Mouse (Mus musculus): ENCODE data around the gene Mex3a. TPM values are rescaled to one million over a fixed set of nuclear protein-coding genes. Genes with fewer than 3 reads are reported as not detected.
A peak's percentile ranks its signal among the peaks of the same experiment; 100 is the strongest.

The Mex3a gene
- 1.5 TPM in 2 replicates for polyA plus RNA-seq (2012; rRNA removed)

GRCm38 (mm10) chr3:88532299-88532674 lies at the start of gene Mex3a:
Mex3a (plus strand) TSS chr3:88532395.
- H3K4me3 ChIP-seq (ENCODE audit: insufficient read depth, low read length): peak within 1 kb of the TSS; percentile 49
- H3K4me1 ChIP-seq (ENCODE audit: control insufficient read depth, insufficient read depth, low read length): peaks cover 2% of the 10 kb centered on the region; the same call in 1 of the 2 replicates
- no peak for TF ChIP-seq POLR2A (IDR thresholded peaks at IDR 0.05; ENCODE audit: extremely low read depth, insufficient read depth, low read length)
- peak within 1 kb of the TSS; percentile 36; the same call in 1 of the 2 replicates for H3K27ac ChIP-seq (ENCODE audit: insufficient read depth, low read length)

- Histone ChIP-seq H3K4me3 (ENCODE audit: insufficient read depth, low read length) (no peak overlapping the region), H3K27ac (ENCODE audit: insufficient read depth, low read length) (no peak overlapping the region)
- TF ChIP-seq POLR2A (IDR thresholded peaks at IDR 0.05; ENCODE audit: extremely low read depth, insufficient read depth, low read length): no peak
- TF ChIP-seq CTCF (IDR thresholded peaks at IDR 0.05; ENCODE audit: extremely low read depth, insufficient read depth, low read length): no peak
Observed at GRCm38 (mm10) chr3:88483141-88483540, 49.1 kb upstream of the Mex3a start.

GRCm38 (mm10) chr3:88483621-88484020 lies 48.6 kb upstream of the Mex3a start:
- TF ChIP-seq CTCF (IDR thresholded peaks at IDR 0.05; ENCODE audit: extremely low read depth, insufficient read depth, low read length) (peak; percentile 89), POLR2A (IDR thresholded peaks at IDR 0.05; ENCODE audit: extremely low read depth, insufficient read depth, low read length) (no peak)
- Histone ChIP-seq H3K4me1 (ENCODE audit: control insufficient read depth, insufficient read depth, low read length) (no peaks in the 10 kb centered on the region; the same call in 1 of the 2 replicates), H3K27ac (ENCODE audit: insufficient read depth, low read length) (no peak overlapping the region), H3K4me3 (ENCODE audit: insufficient read depth, low read length) (no peak overlapping the region)

More at GRCm38 (mm10) chr3:88483141-88483540, 49.1 kb upstream of the Mex3a start:
- H3K4me1 ChIP-seq (ENCODE audit: control insufficient read depth, insufficient read depth, low read length): no peaks in the 10 kb centered on the region; the same call in 1 of the 2 replicates

- no peak overlapping the region for H3K27ac ChIP-seq (ENCODE audit: insufficient read depth, low read length)
- no peak overlapping the region for H3K4me3 ChIP-seq (ENCODE audit: insufficient read depth, low read length)
- TF ChIP-seq POLR2A (IDR thresholded peaks at IDR 0.05; ENCODE audit: extremely low read depth, insufficient read depth, low read length) (no peak), CTCF (IDR thresholded peaks at IDR 0.05; ENCODE audit: extremely low read depth, insufficient read depth, low read length) (no peak)
- H3K4me1 ChIP-seq (ENCODE audit: control insufficient read depth, insufficient read depth, low read length): peaks cover 1% of the 10 kb centered on the region; the same call in 1 of the 2 replicates
Observed at GRCm38 (mm10) chr3:88484597-88485316, 47.4 kb upstream of the Mex3a start.

GRCm38 (mm10) chr3:88486043-88486442 lies 46.2 kb upstream of the Mex3a start:
- no peak for TF ChIP-seq POLR2A (IDR thresholded peaks at IDR 0.05; ENCODE audit: extremely low read depth, insufficient read depth, low read length)
- no peak for TF ChIP-seq CTCF (IDR thresholded peaks at IDR 0.05; ENCODE audit: extremely low read depth, insufficient read depth, low read length)
- no peak overlapping the region for H3K27ac ChIP-seq (ENCODE audit: insufficient read depth, low read length)
- no peak overlapping the region for H3K4me3 ChIP-seq (ENCODE audit: insufficient read depth, low read length)
- peaks cover 5% of the 10 kb centered on the region; the same call in 1 of the 2 replicates for H3K4me1 ChIP-seq (ENCODE audit: control insufficient read depth, insufficient read depth, low read length)

- H3K4me1 ChIP-seq (ENCODE audit: control insufficient read depth, insufficient read depth, low read length): peaks cover 5% of the 10 kb centered on the region; the same call in 1 of the 2 replicates
- TF ChIP-seq CTCF (IDR thresholded peaks at IDR 0.05; ENCODE audit: extremely low read depth, insufficient read depth, low read length) (no peak), POLR2A (IDR thresholded peaks at IDR 0.05; ENCODE audit: extremely low read depth, insufficient read depth, low read length) (no peak)
- no peak overlapping the region for H3K4me3 ChIP-seq (ENCODE audit: insufficient read depth, low read length)
- no peak overlapping the region for H3K27ac ChIP-seq (ENCODE audit: insufficient read depth, low read length)
Observed at GRCm38 (mm10) chr3:88486887-88487286, 45.3 kb upstream of the Mex3a start.

- Histone ChIP-seq H3K4me1 (ENCODE audit: control insufficient read depth, insufficient read depth, low read length) (peaks cover 5% of the 10 kb centered on the region; the same call in 1 of the 2 replicates), H3K27ac (ENCODE audit: insufficient read depth, low read length) (no peak overlapping the region), H3K4me3 (ENCODE audit: insufficient read depth, low read length) (no peak overlapping the region)
- no peak for TF ChIP-seq CTCF (IDR thresholded peaks at IDR 0.05; ENCODE audit: extremely low read depth, insufficient read depth, low read length)
- no peak for TF ChIP-seq POLR2A (IDR thresholded peaks at IDR 0.05; ENCODE audit: extremely low read depth, insufficient read depth, low read length)
Observed at GRCm38 (mm10) chr3:88487396-88487795, 44.8 kb upstream of the Mex3a start.

GRCm38 (mm10) chr3:88493706-88494582 lies 38.3 kb upstream of the Mex3a start:
- no peak for TF ChIP-seq CTCF (IDR thresholded peaks at IDR 0.05; ENCODE audit: extremely low read depth, insufficient read depth, low read length)
- no peak for TF ChIP-seq POLR2A (IDR thresholded peaks at IDR 0.05; ENCODE audit: extremely low read depth, insufficient read depth, low read length)
- Histone ChIP-seq H3K27ac (ENCODE audit: insufficient read depth, low read length) (0 out of 2 replicates have a peak overlapping the region, but pooled peaks have one; percentile 80), H3K4me3 (ENCODE audit: insufficient read depth, low read length) (no peak overlapping the region), H3K4me1 (ENCODE audit: control insufficient read depth, insufficient read depth, low read length) (peaks cover 20% of the 10 kb centered on the region)

GRCm38 (mm10) chr3:88494836-88495628 lies 37.2 kb upstream of the Mex3a start:
- TF ChIP-seq POLR2A (IDR thresholded peaks at IDR 0.05; ENCODE audit: extremely low read depth, insufficient read depth, low read length): no peak
- no peak for TF ChIP-seq CTCF (IDR thresholded peaks at IDR 0.05; ENCODE audit: extremely low read depth, insufficient read depth, low read length)
- no peak overlapping the region for H3K4me3 ChIP-seq (ENCODE audit: insufficient read depth, low read length)
- H3K27ac ChIP-seq (ENCODE audit: insufficient read depth, low read length): 0 out of 2 replicates have a peak overlapping the region, but pooled peaks have one; percentile 7
- H3K4me1 ChIP-seq (ENCODE audit: control insufficient read depth, insufficient read depth, low read length): peaks cover 18% of the 10 kb centered on the region
